Mouse (Mus musculus) midbrain, embryonic 10.5 days (tissue): ENCODE measurements around the gene Rabgap1. TPM values are rescaled to one million over a fixed set of nuclear protein-coding genes. Genes with fewer than 3 reads are reported as not detected.

Source experiments
- DNase-seq: peaks from one replicate; pipeline ENCODE4 v3.0.0-alpha.2; 2017; ENCODE audit warnings: low spot score
- H3K27ac ChIP-seq: fragments of 300-500 bp; sonication (generic); replicated peaks from 2 replicates; pipeline ENCODE4 v1.5.1; 2016; ENCODE audit warnings: mild to moderate bottlenecking
- H3K27me3 ChIP-seq: fragments of 300-500 bp; sonication (generic); 2 replicates; pipeline ENCODE4 v1.6.1; 2016; ENCODE audit warnings: low read depth, mild to moderate bottlenecking; ENCODE audit not compliant: poor library complexity, severe bottlenecking
- H3K36me3 ChIP-seq: fragments of 300-500 bp; sonication (generic); 2 replicates; pipeline ENCODE4 v1.6.1; 2016; ENCODE audit warnings: mild to moderate bottlenecking, moderate library complexity
- H3K4me1 ChIP-seq: fragments of 300-500 bp; sonication (generic); 2 replicates; pipeline ENCODE4 v1.6.1; 2016
- H3K4me3 ChIP-seq: fragments of 300-500 bp; sonication (generic); 2 replicates; pipeline ENCODE4 v1.5.1; 2016; ENCODE audit warnings: mild to moderate bottlenecking, moderate library complexity
- H3K9me3 ChIP-seq: fragments of 300-500 bp; sonication (generic); replicated peaks from 2 replicates; pipeline ENCODE4 v1.6.1; 2016; ENCODE audit warnings: mild to moderate bottlenecking
- WGBS: fragments of 180-500 bp; shearing (Covaris S2); methylation state at CpG from one replicate; pipeline ENCODE4 v1.1.7; 2016; 5-methylcytosine and 5-hydroxymethylcytosine counted together
- polyA plus RNA-seq: library from polyadenylated mRNA; unstranded; fragments of >200 nt; fragmentation: Nextera tagmentation; extraction: Ambion mirVana; gene quantifications from 2 replicates; pipeline ENCODE4 v1.2.1, GENCODE M21; 2016

Rabgap1 gene
- polyA plus RNA-seq, 1 experiment from 2014 or later: 43.4 TPM

DNA sequence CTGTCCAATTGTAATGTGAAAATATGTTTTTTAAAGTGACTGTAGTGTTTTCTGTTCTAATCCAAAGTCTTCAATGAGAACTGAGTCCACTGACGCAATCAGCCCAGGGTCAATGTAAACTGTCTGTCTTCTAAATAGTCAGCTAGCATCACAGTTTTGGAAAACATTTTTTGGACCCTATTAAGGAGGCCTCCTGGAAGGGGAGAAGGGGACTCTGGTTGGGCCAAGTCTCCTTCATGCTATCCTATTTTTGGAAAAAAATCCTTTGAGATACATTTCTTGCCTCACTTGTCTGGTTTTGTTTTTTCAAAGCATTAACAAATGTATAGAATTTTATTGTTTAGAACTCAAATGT is 76.2 kb downstream of the Rabgap1 start:
- no peaks in the 10 kb centered on the region for H3K9me3 ChIP-seq
- WGBS: 85% methylated on average over 1 of the region's 1 CpGs
- no peaks in the 10 kb centered on the region for H3K27me3 ChIP-seq
- H3K4me3 ChIP-seq: no peak overlapping the region
- no peak overlapping the region for H3K27ac ChIP-seq
- peaks cover 19% of the 10 kb centered on the region for H3K4me1 ChIP-seq
- peaks cover 21% of the 10 kb centered on the region for H3K36me3 ChIP-seq
- no peak for DNase-seq

DNA sequence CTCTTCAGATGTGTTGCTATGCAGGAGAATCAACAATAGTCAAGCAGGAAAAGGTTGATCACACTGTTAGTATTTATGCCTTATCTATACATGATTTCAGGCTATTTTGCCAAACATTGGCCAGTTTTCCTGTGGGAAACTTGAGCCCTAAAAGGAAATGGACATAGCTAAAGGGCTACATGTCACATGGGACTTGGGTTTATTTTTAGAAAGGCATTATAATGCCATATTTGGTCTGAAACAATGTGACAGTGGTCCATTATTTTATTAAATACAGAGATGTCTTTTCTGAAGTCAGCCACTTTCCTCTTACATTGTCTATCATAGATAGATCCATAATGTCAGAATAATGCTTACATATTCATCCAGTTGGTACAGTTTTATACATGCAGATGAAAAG is 84.5 kb downstream of the Rabgap1 start:
- no peaks in the 10 kb centered on the region for H3K27me3 ChIP-seq
- no peak for DNase-seq
- no peak overlapping the region for H3K4me3 ChIP-seq
- no peaks in the 10 kb centered on the region for H3K9me3 ChIP-seq
- no peak overlapping the region for H3K27ac ChIP-seq
- no peaks in the 10 kb centered on the region for H3K4me1 ChIP-seq
- H3K36me3 ChIP-seq: peaks cover 4% of the 10 kb centered on the region; the same call in 1 of the 2 replicates

DNA sequence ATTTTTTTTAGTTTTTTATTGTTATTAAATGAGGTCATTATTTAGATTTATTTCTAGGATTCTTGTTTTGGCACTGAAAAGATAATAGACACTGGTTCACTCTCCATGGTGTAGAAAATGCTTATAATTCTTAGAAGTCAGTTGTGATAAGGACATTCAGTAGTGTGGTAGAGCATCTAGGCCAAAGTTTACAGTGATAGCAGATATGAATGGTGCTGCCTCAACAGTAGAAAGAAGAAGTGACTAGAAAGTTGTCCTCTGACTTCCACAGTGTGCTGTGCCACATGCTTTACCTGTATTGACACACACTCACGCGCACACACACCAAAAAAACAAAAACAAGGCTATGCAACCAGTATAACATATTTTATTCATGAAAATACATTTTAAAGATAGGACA is 86.3 kb downstream of the Rabgap1 start:
- H3K9me3 ChIP-seq: no peaks in the 10 kb centered on the region
- H3K27ac ChIP-seq: no peak overlapping the region
- WGBS: 98% methylated on average over 2 of the region's 2 CpGs
- H3K4me1 ChIP-seq: no peaks in the 10 kb centered on the region
- H3K4me3 ChIP-seq: no peak overlapping the region
- DNase-seq: no peak
- H3K36me3 ChIP-seq: peaks cover 20% of the 10 kb centered on the region
- H3K27me3 ChIP-seq: no peaks in the 10 kb centered on the region

DNA sequence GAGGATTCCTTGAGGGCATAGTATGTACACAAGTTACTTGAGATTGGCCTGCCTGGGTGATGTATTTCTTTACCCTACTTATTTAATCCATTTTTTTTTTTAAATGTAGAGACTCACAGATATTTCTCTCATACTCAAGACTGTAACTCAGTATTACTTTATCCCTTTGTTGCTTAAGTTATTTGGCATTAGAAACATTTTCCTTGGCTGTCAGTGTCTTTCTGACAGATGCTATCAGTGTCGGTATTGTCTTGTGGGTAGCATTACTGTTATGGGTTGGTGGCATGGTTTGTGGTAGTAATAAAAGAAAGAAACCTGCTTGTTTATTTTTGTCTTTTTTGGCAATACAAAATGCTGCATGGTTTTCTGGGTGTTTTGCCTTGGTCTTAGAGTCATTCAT is 87.7 kb downstream of the Rabgap1 start:
- no peak for DNase-seq
- H3K27me3 ChIP-seq: no peaks in the 10 kb centered on the region
- H3K27ac ChIP-seq: no peak overlapping the region
- 92% methylated on average over 1 of the region's 1 CpGs for WGBS
- H3K4me1 ChIP-seq: no peaks in the 10 kb centered on the region
- no peaks in the 10 kb centered on the region for H3K9me3 ChIP-seq
- peaks cover 34% of the 10 kb centered on the region for H3K36me3 ChIP-seq
- no peak overlapping the region for H3K4me3 ChIP-seq

DNA sequence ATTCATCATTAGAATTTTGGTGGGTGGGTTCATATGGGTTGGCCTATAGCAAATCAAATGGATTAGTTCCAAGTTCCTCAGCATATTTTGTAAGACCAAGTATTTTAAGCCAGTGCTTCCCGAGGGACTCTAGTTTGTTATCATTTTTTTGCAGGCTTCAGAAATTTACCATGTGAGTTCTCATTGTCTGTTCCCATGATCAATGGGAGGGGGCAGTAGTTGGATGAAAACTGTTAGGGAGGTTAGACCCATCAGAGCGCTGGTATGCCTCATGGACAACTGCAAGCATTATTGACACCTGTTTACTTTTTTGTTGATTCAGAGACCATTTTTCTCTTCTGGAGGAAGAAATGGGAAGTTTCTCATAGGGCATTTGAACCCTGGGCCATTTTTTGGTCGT is 88.6 kb downstream of the Rabgap1 start:
- Histone ChIP-seq H3K9me3 (no peaks in the 10 kb centered on the region), H3K4me3 (no peak overlapping the region), H3K27ac (no peak overlapping the region), H3K4me1 (no peaks in the 10 kb centered on the region), H3K27me3 (no peaks in the 10 kb centered on the region), H3K36me3 (peaks cover 41% of the 10 kb centered on the region)
- WGBS: 83% methylated on average over 3 of the region's 3 CpGs
- DNase-seq: no peak

DNA sequence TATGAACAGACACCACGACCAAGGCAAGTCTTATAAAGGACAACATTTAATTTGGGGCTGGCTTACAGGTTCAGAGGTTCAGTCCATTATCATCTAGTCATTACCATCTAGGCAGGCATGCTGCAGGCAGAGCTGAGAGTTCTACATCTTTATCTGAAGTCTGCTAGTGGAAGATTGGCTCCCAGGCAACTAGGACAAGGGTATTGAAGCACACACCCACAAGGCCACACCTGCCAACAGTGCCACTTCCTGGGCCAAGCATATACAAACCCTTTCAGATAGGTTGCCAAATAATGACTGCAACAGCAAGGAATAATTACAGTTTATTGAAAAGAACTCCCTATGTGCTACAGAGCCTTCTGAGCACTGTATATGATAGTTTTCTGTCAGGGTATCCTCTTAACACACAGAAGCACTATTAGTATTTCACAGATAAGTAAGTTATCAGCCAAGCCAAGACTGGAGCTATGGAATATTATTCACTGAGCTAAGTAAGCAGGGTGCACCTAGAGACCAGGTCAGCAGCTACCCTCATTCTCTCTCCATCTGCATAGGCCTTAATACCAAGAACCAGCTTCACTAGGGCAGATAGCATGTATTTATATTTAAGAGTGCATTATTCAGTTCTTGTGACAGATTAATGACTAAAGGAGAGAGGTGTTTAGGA is 106.4 kb downstream of the Rabgap1 start:
- 93% methylated on average over 1 of the region's 1 CpGs for WGBS
- H3K27ac ChIP-seq: no peak overlapping the region
- H3K4me1 ChIP-seq: no peaks in the 10 kb centered on the region
- H3K9me3 ChIP-seq: no peaks in the 10 kb centered on the region; the same call in 1 of the 2 replicates
- H3K36me3 ChIP-seq: peaks cover 95% of the 10 kb centered on the region
- no peaks in the 10 kb centered on the region for H3K27me3 ChIP-seq
- H3K4me3 ChIP-seq: no peak overlapping the region
- no peak for DNase-seq

DNA sequence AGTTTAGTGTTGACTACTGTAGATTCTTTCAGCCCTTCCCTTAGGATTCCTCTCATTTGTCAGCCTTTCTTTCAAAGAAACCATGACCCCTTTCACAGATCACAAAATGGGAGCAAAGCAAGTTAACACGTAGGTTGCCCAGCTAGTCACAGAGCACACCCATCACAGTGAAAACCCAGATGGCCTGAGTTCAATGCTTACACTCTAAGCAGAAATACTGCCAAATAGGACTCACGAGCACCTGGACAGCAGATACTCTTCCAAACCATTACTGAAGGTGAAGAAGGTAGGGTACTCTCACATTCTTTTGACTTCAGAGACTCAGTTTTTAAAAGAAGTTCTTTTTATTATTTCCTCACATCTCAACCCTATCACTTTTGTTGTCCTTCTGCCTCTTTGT is 113.3 kb downstream of the Rabgap1 start:
- WGBS: 87% methylated on average over 2 of the region's 2 CpGs

DNA sequence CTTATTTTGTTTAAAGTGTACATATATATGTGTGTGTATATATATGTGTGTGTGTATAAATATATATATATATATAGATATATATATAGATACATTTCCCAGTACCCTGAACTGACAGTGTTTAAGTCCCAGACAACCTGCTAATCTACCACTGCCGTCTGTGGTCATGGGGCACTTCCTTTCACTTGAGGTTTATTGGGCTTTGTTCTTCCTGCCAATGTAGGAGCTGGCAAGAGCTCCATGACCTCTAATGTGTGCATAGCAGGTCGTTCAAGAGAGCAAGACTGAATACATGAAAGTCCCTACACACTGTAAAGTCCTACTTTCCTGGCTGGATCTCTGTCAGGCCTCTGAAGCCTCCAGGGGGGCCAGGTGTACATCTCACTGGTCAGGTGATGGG is 122.5 kb downstream of the Rabgap1 start:
- Histone ChIP-seq H3K27me3 (no peaks in the 10 kb centered on the region), H3K9me3 (no peaks in the 10 kb centered on the region), H3K4me3 (no peak overlapping the region), H3K36me3 (peaks cover 97% of the 10 kb centered on the region), H3K27ac (no peak overlapping the region), H3K4me1 (no peaks in the 10 kb centered on the region)
- WGBS: 79% methylated on average over 2 of the region's 2 CpGs
- DNase-seq: no peak

More for the DNA sequence above, 113.3 kb downstream of the Rabgap1 start:
- no peak for DNase-seq
- Histone ChIP-seq H3K4me1 (no peaks in the 10 kb centered on the region), H3K4me3 (no peak overlapping the region), H3K27ac (no peak overlapping the region), H3K9me3 (no peaks in the 10 kb centered on the region; the same call in 1 of the 2 replicates), H3K27me3 (no peaks in the 10 kb centered on the region), H3K36me3 (peaks cover 98% of the 10 kb centered on the region)

DNA sequence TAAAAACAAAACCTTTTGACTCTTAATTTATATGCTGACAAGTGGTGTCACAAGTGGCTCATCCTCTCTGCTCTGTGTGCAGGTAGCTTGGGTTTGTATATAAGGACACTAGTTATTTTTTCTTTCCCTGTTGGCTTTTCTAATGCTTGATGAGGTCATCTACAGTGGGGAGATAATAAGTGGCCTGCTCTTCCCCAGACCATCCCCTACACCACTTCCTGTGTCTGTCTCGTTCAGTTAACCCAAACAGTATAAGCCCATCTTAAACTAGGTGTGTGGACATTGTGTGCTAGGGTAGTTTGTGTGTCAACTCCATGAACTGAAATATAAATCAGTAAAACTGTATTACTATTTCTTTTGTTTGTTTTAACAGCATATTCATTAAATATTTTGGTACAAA is 123.0 kb downstream of the Rabgap1 start:
- 88% methylated on average over 1 of the region's 1 CpGs for WGBS
- Histone ChIP-seq H3K27ac (no peak overlapping the region), H3K4me3 (no peak overlapping the region), H3K4me1 (no peaks in the 10 kb centered on the region), H3K36me3 (peaks cover 93% of the 10 kb centered on the region), H3K27me3 (no peaks in the 10 kb centered on the region), H3K9me3 (no peaks in the 10 kb centered on the region)
- DNase-seq: no peak

DNA sequence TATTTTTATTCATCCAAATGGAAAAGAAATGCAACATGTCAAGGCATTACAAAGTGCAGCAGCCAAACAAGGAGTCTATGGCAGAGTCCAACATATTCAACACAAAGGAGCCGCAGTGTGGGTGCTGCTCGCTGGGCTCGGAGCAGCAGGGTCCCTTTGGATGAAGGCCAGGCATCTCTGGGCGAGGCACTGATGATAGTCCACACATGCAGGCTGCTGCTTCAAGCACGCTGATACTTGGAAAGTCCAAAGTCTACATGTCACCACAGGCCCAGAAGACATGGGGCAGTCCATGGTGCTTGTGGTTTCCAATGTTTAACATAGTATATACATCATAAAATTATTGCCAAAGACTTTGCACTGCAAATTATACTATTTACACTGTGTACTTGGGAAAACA is 126.8 kb downstream of the Rabgap1 start:
- Histone ChIP-seq H3K27me3 (no peaks in the 10 kb centered on the region), H3K27ac (no peak overlapping the region), H3K4me3 (no peak overlapping the region), H3K9me3 (no peaks in the 10 kb centered on the region), H3K4me1 (no peaks in the 10 kb centered on the region), H3K36me3 (peaks cover 69% of the 10 kb centered on the region)
- no peak for DNase-seq
- 93% methylated on average over 5 of the region's 5 CpGs for whole genome bisulfite sequencing

DNA sequence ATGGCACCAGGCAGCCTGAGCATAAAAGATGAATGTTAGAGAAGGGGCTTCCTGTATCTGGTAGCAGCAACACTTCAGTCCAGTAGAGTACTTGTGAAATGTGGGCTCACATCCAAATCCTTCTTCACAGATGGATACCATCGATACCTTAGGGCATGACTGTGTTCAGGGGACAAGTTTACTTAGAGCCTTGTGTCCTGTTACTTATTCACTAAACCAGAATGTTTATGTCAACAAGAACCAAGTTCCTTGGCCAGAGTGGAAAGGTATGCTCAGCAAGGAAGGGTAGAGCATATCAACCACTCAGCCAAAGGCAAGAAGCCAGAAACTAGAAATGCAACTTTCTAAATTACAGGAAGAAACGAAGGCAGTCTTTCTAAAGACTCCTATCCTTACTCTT is 127.6 kb downstream of the Rabgap1 start:
- Histone ChIP-seq H3K27me3 (no peaks in the 10 kb centered on the region), H3K4me3 (no peak overlapping the region), H3K36me3 (peaks cover 65% of the 10 kb centered on the region), H3K4me1 (no peaks in the 10 kb centered on the region), H3K27ac (no peak overlapping the region), H3K9me3 (no peaks in the 10 kb centered on the region)
- WGBS: 96% methylated on average over 2 of the region's 2 CpGs
- DNase-seq: no peak

DNA sequence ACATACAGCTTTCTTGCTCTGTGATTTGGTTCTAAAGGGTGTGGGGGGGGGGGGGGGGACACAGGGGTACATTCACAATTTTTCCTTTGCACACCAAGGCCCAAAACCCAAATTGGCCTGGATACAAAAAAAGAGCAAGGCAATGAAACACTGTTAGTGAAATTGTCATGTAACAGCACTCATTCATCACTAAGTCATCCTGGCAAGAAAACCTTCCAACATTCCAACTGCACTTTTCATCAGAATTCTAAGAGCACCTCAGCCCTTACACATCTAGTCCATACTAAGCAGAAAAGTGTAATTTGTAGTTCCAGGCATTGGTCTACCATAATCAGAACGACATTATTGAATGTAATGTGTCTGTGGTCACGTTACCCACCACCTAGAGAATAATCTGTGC is 129.1 kb downstream of the Rabgap1 start:
- H3K4me3 ChIP-seq: no peak overlapping the region
- H3K4me1 ChIP-seq: no peaks in the 10 kb centered on the region
- no peak overlapping the region for H3K27ac ChIP-seq
- DNase-seq: no peak
- WGBS: 87% methylated on average over 2 of the region's 2 CpGs
- no peaks in the 10 kb centered on the region for H3K27me3 ChIP-seq
- H3K36me3 ChIP-seq: peaks cover 54% of the 10 kb centered on the region
- H3K9me3 ChIP-seq: no peaks in the 10 kb centered on the region

DNA sequence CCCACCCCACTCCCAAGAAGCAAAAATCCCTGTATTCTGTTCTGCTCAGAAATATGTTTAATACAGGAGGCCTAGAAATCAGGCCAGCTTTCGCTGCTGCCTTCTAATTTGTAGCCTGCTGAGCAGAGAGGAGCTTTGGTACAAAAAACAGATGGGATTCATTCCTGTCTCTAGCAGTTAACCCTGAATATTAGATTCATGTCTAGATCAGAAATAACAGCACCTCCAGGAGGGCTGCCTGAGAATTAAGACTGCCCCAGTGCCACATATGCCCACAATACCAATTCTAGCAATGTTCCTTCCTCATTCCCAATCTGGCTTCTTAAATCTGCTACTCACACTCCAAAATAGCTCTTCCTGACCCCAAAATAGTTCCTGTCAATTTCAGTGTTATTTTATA is 133.6 kb downstream of the Rabgap1 start:
- peaks cover 30% of the 10 kb centered on the region for H3K36me3 ChIP-seq
- 94% methylated on average over 1 of the region's 1 CpGs for WGBS
- no peak for DNase-seq
- no peak overlapping the region for H3K4me3 ChIP-seq
- no peak overlapping the region for H3K27ac ChIP-seq
- no peaks in the 10 kb centered on the region for H3K27me3 ChIP-seq
- no peaks in the 10 kb centered on the region for H3K9me3 ChIP-seq
- H3K4me1 ChIP-seq: no peaks in the 10 kb centered on the region

DNA sequence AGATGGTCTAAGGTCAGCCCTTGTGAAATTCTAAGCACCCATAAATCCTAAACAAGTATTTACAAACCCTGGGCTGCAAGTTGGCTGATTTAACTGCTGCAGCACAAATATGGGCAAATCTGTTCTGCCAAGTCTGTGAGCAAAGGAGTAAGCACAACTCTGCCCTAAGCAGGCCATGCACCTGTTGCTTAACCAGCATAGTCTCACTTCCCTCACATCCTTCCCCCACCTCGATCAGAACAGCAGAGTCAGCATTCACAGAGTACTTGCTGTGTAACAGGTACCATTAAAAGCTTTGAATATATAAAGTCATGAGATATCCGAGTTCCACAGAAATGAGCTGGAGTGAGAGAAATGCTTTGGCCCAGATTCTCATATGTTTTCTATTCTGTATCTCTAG is 135.1 kb downstream of the Rabgap1 start:
- no peaks in the 10 kb centered on the region for H3K9me3 ChIP-seq
- H3K36me3 ChIP-seq: peaks cover 26% of the 10 kb centered on the region
- H3K27me3 ChIP-seq: no peaks in the 10 kb centered on the region
- H3K27ac ChIP-seq: no peak overlapping the region
- H3K4me1 ChIP-seq: no peaks in the 10 kb centered on the region
- DNase-seq: no peak
- 88% methylated on average over 2 of the region's 2 CpGs for WGBS
- no peak overlapping the region for H3K4me3 ChIP-seq
